Mouse (Mus musculus) gastrocnemius, postnatal 25 days (tissue): ENCODE data around the gene Sh3rf1. TPM values are rescaled to one million over a fixed set of nuclear protein-coding genes. Genes with fewer than 3 reads are reported as not detected.
"Not testable (repeated sequence)": the region's sequence is repeated elsewhere in the genome, so short reads cannot be mapped to it uniquely, and the experiment has no call there.

Source experiments
- DNase-seq: peaks from one replicate; pipeline ENCODE4 v3.0.0; 2022
- total RNA-seq, 2 experiments: library from RNA; stranded (reverse); gene quantifications; 1 replicate in 1 of 2; 2 replicates in 1 of 2; pipeline ENCODE4 v1.2.3; 2021

Gene Sh3rf1
- total RNA-seq, 2 experiments from 2014 or later, result 1.9 to 2.2 TPM

DNA sequence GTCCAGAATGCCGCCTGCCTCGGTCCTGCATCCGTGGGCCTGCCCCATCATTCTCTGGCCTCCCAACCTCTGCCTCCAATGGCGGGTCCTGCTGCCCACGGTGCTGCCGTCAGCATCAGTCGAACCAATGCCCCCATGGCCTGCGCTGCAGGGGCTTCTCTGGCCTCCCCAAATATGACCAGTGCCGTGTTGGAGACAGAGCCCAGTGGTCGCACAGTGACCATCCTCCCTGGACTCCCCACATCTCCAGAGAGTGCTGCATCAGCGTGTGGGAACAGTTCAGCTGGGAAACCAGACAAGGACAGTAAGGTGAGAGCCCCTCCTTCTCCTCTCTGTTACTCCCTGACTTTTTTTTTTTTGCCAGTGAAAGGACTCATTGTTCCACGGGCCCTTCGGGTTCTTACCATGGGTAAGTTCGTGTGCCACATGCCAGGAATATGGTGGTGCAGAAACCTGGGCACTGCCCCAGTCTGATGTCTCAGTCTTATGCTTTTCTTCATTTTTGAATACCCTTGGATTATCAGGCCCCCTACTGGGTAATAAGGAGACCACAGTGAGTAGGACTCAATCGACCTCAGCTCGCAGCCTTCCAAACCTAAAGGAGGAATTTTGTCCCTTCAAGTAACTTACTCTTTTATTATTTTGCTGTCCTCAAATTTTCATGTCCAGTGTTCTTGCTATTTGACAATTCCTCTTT is 150.5 kb downstream of the Sh3rf1 start:
- no peak for DNase-seq

GRCm38 (mm10) chr8:61375205-61375604 is 151.5 kb downstream of the Sh3rf1 start:
- no peak for DNase-seq

DNA sequence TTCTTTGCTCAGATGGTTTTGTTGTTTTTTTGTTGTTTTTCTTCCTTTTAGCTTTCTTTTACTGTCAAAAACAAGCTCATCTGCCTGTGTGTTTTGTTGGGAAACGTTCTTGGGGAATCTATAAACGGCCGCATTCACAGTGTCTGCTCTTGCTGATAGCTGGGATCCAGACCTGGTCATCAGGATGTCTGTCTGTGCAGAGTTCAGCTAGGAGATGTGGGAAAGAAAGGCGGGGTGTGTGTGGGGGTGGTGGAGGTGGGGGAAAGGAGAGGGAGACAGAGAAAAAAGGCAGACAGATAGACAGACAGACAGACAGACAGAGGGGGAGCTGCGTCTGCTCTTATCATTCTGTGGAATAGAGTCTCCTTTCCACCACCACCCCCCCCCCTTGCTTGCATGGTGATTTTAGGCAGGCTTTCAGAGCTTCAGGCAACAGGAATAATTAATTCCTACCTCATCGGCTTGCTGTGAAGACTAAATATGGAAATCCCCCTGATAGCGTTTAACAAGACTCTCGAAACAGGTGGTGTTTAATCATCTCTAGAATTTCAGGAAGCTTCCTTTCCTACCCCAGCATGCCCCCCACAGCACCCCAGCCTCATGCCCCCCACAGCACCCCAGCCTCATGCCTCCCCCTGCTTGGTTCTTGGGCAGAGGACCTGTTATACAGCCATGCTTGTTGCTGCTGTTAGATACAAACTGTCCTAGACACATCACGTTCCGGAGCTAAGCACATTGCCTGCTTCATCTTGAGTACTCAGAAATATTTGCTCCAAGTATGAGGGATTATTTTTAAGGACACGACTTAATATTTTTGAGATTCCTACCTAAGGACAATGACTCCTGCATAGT is 155.4 kb downstream of the Sh3rf1 start:
- DNase-seq, result no peak

DNA sequence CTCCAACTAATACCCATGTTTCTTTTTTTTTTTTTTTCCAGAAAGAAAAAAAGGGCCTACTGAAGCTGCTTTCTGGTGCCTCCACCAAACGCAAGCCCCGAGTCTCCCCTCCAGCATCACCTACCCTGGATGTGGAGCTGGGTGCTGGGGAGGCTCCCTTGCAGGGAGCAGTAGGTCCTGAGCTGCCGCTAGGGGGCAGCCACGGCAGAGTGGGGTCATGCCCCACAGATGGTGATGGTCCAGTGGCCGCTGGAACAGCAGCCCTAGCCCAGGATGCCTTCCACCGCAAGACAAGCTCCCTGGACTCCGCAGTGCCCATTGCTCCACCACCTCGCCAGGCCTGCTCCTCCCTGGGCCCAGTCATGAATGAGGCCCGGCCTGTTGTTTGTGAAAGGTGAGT is 160.9 kb downstream of the Sh3rf1 start:
- DNase-seq, result no peak

GRCm38 (mm10) chr8:61385502-61386191 is 162.0 kb downstream of the Sh3rf1 start:
- DNase-seq, result no peak

DNA sequence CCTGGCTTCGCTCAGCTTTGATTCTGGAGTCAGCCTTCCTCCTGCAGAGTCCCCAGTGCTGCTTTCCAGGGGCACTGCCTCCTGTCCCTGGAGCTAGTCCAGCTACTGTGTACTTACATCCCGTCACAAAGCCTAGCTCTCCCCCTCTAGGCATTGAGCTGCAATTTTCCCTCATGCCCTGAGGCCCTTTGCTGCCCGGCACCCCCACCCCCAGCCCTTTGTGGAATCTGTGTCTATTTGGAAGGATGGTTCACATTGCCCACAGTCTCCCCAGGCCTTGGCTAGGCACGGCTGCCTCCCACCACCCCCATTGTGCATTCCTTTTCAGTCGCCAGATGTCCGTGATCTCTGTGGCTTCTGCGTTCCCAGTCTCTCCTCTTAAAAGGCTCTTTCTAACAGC is 163.0 kb downstream of the Sh3rf1 start:
- no peak for DNase-seq

DNA sequence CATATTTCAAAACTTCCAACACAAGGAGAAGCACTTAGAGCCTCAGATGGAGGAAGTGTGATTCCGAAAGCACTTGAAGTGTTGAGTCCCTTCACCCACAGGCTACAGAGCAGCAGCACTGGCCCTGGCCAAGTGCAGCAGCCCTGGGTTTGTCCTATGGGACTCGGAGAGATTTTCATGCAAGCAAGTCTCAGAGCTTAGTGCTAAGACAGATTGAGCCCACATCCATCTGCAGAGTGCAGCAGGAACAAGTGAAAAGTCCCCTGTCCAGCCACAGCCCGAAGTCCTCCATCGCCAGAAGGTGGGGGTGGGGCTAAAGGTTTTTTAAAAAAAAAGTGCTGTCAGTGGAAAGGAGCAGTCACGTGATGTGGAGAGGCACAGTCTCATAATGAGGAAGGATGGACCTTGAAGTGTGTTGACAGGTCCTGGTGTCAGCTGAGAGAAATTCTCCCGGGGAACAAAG is 163.9 kb downstream of the Sh3rf1 start:
- DNase-seq, result no peak

- no peak for DNase-seq
These were observed 164.7 kb downstream of the Sh3rf1 start for GRCm38 (mm10) chr8:61388341-61388740.

DNA sequence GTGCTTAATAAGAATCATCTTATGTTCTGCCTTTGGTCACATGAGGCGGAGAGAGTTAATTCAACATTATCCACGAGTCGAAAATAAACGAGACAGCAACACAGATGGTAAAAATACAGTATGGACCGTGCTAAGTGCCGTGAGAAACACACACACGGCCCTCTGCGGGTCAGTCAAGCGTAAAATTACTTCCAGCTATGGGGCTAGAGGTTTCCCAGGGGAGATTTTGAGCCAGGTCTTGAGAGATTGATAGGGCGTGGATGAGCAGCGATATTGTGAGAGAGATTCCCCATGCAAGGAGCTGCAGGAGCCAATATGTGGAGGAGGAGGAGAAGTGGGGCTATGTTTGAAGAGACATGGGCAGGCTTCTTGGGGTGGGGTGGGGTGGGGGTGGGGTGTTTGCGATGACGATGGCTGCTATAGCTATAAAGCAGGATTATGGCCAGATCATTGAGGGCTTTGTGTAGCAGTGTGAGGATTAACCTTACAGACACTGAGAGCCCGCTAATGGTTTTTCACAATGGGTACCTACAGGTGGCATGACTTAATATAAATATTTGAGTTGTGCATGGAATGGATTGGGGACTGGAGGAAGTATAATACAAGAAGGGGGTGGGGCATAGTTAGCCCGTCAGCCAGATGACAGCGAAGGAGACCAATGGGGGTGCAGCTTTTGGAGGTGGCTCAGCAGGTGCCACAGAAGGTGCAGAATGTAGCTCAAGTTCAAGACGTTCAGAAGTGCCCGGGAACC is 166.8 kb downstream of the Sh3rf1 start:
- DNase-seq, result no peak

GRCm38 (mm10) chr8:61391058-61391434 is 167.4 kb downstream of the Sh3rf1 start:
- DNase-seq, result peak; percentile 45

DNA sequence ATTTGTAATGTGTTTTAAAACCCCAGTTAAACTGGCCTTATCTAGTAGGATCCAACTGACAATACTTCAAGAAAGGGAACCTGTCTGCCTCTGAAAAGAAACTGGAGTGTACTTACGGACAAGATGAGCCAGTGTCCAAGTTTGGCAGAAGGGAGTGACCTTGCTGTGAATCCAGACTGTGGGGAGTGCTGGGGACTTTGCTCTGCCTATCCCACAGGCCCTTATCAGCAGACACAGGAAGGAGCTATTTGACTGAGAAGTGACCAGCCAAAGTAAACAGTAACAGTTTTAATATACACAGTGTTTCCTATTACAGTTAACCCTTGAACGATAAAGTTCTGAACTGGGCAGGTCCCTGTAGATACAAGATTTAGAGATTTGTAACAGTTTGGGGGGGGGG is 173.5 kb downstream of the Sh3rf1 start:
- no peak for DNase-seq

DNA sequence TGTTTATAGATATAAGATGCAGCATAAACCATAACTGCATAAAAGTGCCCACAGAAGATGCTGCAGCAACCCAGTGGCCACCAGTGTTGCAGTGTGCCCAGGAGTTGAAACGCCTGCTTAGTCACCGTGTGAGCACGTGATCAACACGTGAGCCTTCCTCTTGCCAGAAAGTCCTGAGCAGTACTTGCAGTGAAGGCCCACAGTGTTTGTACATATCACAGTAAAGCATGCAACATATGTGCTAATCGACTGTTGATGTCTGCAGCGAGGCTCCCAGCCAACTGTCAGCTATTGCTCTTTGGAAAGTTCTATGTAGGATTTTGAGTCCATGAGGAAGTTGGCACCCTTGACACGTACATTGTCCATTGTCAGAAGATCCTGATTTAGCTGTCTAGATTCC is 174.1 kb downstream of the Sh3rf1 start:
- no peak for DNase-seq

GRCm38 (mm10) chr8:61402861-61403260 is 179.2 kb downstream of the Sh3rf1 start:
- DNase-seq, result no peak

DNA sequence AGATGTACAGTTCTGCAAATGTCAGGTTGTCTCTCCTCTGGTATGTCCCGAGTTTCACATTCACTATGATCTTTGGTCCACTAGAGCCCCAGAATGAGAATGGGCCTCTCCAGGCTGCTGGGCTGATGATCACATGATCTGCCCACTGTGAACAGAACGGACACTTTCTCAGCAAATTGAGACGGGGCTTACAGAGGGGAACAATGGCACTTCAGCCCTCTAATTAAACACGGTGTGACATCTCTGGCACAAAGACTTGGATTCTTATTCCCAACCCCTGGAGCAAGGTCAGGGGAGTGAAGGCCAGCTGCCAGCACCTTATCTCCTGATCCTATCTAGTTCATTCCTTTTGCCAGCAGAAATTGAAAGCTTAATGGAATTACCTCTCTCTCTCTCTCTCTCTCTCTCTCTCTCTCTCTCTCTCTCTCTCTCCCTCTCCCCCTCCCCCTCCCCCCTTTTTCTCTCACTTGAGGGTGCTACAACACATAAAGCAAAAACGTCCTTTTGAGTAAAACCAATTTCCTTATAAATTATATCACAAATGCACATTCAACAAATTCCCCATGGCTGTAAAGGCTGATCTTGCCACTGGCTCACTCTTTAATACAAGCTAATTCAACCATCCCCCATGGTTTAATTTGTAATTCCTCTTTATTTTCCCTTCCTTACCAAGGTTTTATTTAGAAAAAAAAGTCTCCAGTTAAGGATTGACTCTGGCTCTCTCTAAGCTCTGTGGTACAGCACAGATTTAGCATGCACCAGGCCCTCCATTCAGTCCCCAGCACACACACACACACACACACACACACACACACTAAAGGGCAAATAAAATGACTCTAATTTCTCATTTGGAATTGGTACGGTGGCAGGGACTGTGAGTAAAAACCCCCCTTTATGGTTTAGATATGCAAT is 179.8 kb downstream of the Sh3rf1 start:
- no peak for DNase-seq

- no peak for DNase-seq
These were observed 180.5 kb downstream of the Sh3rf1 start for GRCm38 (mm10) chr8:61404178-61404560.

GRCm38 (mm10) chr8:61409081-61409480 is 185.4 kb downstream of the Sh3rf1 start:
- no peak for DNase-seq

DNA sequence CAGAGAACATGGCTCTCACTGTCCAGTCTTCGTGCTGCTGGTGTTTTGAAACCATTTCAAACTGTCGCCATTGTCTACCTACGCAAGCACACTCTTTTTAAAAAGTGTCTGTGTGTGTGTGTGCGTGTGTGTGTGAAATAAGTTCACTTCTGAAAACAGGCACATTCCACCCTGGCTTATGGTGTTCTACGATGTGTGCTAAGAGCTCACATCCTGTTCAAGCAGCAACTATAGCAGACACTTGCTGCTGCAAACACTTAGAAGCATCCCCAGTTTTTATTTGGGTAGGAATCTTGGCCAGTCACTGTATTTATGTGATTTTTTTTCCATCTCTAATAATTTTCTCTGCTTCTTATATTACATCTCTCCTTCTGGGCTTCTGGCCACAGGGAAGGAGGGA is 186.0 kb downstream of the Sh3rf1 start:
- DNase-seq, result not testable (repeated sequence)

GRCm38 (mm10) chr8:61419521-61419920 is 195.8 kb downstream of the Sh3rf1 start:
- no peak for DNase-seq

DNA sequence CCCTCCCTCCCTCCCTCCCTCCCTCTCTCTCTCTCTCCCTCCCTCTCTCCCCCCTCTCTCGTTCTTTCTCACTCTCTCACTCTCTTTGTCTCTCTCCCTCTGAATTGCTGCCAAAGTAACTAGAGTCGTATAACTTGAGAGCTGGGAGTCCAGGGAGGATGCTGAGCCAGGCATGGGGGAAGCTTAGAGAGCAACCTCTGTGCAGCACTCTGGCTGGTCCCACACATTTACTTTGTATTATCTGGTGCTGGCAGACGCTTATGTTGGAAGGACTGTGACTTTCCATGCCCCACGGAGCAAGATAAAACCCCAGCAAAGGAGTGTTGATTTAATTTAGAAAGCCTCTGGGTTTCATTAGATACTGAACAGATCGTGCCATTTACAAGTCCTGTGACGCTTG is 196.5 kb downstream of the Sh3rf1 start:
- no peak for DNase-seq

- DNase-seq, result no peak
These were observed 197.9 kb downstream of the Sh3rf1 start for GRCm38 (mm10) chr8:61421606-61422005.

- DNase-seq, result no peak
These were observed 201.5 kb downstream of the Sh3rf1 start for GRCm38 (mm10) chr8:61425125-61425524.
